9 mouse cellular contexts compared by ENCODE assay signal in the genomic region with DNA sequence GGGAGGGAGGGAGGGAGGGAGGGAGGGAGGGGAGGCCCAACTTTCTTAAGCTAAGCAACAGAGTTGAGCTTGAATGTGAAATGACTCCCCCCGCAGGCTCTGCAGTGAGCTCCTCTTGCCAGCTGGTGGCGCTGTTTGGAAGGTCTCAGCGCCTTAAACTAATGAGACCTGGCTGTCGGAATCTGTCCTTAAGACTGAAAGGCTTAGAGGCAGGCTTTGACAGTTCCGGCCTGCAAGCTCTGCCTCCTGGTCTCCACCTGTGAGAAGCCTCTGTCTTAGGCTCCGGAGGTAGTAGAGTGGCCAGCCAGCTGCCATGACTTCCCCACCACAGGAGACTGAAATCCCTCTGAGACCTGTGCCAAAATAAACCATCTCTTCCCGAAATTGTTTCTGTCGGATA. TPM values are rescaled to one million over a fixed set of nuclear protein-coding genes. Genes with fewer than 3 reads are reported as not detected.
DNase-seq lines count a peak whose midpoint lies in the region; ATAC-seq and TF ChIP-seq lines count a peak whose summit lies in the region.
"Had no signal": no experiment of that assay in that cellular context is flagged by ENCODE, and none has a peak within 500 bp of the region (broad histone marks: within the 10 kb centered on the region; RNA-seq: fewer than 3 reads in every experiment).

No protein-coding gene starts in this region.

- H3K36me3 ChIP-seq in heart, embryonic 12.5 days = no peaks in the 10 kb centered on the region
- no peaks in the 10 kb centered on the region for H3K36me3 ChIP-seq in testis, adult 2 months (ENCODE audit: control insufficient read depth, insufficient read depth, low read length)
- H3K36me3 ChIP-seq: midbrain, embryonic 12.5 days had no signal

- H3K27me3 ChIP-seq in heart, embryonic 12.5 days (replicated peaks) = no peaks in the 10 kb centered on the region
- no peaks in the 10 kb centered on the region for H3K27me3 ChIP-seq in testis, adult 2 months (ENCODE audit: control insufficient read depth, insufficient read depth, low read length)

- no peak overlapping the region for H3K9ac ChIP-seq in heart, embryonic 12.5 days
- H3K9ac ChIP-seq: midbrain, embryonic 12.5 days had no signal

- DNase-seq in heart, adult 11 months = peak; percentile 94
- peak; percentile 9 for DNase-seq in c-Kit-negative CD71-positive TER-119-positive erythroid progenitor cells, embryonic 14.5 days (ENCODE audit: low read depth, low spot score)
- DNase-seq in heart, postnatal 4 days = peak; percentile 84
- peak; percentile 85 to 86 for DNase-seq in layer of hippocampus, postnatal 10 days (ENCODE audit: low spot score in 2 of 2)
- peak; percentile 85 for DNase-seq in mesoderm, embryonic 11.5 days (ENCODE audit: low read depth, low spot score)

- WGBS in heart, embryonic 12.5 days = 17% methylated on average over 8 of the region's 8 CpGs

- TF ChIP-seq POLR2A in embryonic fibroblast, embryonic 13.5 days (IDR thresholded peaks at IDR 0.05; ENCODE audit: low read depth, low read length) = no peak
- TF ChIP-seq POLR2A in testis, adult 2 months (IDR thresholded peaks at IDR 0.05; ENCODE audit: control insufficient read depth, low read depth, low read length) = no peak

- no peak overlapping the region for H3K4me2 ChIP-seq in heart, embryonic 12.5 days
- H3K4me2 ChIP-seq: midbrain, embryonic 12.5 days had no signal

- H3K9me3 ChIP-seq in heart, embryonic 12.5 days (replicated peaks) = no peaks in the 10 kb centered on the region
- H3K9me3 ChIP-seq: midbrain, embryonic 12.5 days had no signal

- TF ChIP-seq CTCF in embryonic fibroblast, embryonic 13.5 days (IDR thresholded peaks at IDR 0.05; ENCODE audit: borderline replicate concordance, insufficient read depth, low read length) = peak; percentile 52
- peak; percentile 82 for TF ChIP-seq CTCF in testis, adult 2 months (IDR thresholded peaks at IDR 0.05; ENCODE audit: control insufficient read depth, insufficient read depth, insufficient replicate concordance, low read depth, low read length)

- no peak for ATAC-seq in heart, embryonic 12.5 days (ENCODE audit: insufficient number of reproducible peaks, low FRiP score)

- peaks cover 13% of the 10 kb centered on the region for H3K4me1 ChIP-seq in heart, embryonic 12.5 days (replicated peaks)
- no peaks in the 10 kb centered on the region for H3K4me1 ChIP-seq in embryonic fibroblast, embryonic 13.5 days (ENCODE audit: control insufficient read depth, insufficient read depth, low read length)
- no peaks in the 10 kb centered on the region for H3K4me1 ChIP-seq in testis, adult 2 months (ENCODE audit: control insufficient read depth, insufficient read depth, low read length)

- H3K27ac ChIP-seq in heart, embryonic 12.5 days (ENCODE audit: poor library complexity, severe bottlenecking) = no peak overlapping the region
- no peak overlapping the region for H3K27ac ChIP-seq in embryonic fibroblast, embryonic 13.5 days (ENCODE audit: insufficient read depth, low read length)
- no peak overlapping the region for H3K27ac ChIP-seq in testis, adult 2 months (ENCODE audit: control insufficient read depth, insufficient read depth, low read depth, low read length)
- H3K27ac ChIP-seq: midbrain, embryonic 12.5 days had no signal

- H3K4me3 ChIP-seq in heart, embryonic 12.5 days = no peak overlapping the region
- H3K4me3 ChIP-seq in embryonic fibroblast, embryonic 13.5 days (ENCODE audit: insufficient read depth, low read length) = no peak overlapping the region
- no peak overlapping the region for H3K4me3 ChIP-seq in testis, adult 2 months (ENCODE audit: control insufficient read depth, low read depth, low read length)
- H3K4me3 ChIP-seq: midbrain, embryonic 12.5 days had no signal

RNA-seq across cellular contexts. Expression of gene Cd2, which starts 16.4 kb away (rescaled TPM):
- polyA plus RNA-seq in heart, embryonic 12.5 days (2016; fragmentation: Nextera tagmentation; extraction: Ambion mirVana) = not detected in 2 replicates
- polyA plus RNA-seq in embryonic fibroblast, embryonic 13.5 days (2011; ENCODE audit: insufficient read length, low read depth, missing spikeins) = not detected in 2 replicates
- under 1 TPM; 0.24 to 0.38 TPM for total RNA-seq in heart, postnatal 4 days (2021)
- not detected for total RNA-seq in layer of hippocampus, postnatal 10 days (2021)
- 0.79 and 0.96 TPM in 2 replicates for polyA plus RNA-seq in testis, adult 2 months (2012; rRNA removed)
- polyA plus RNA-seq: midbrain, embryonic 12.5 days had no signal

Comparison
In these comparisons a context has a peak if more than half of its experiments do, and no peak if none do; other contexts are left out.
1. DNase-seq: peak in every context shown above with its lines; median percentile 94 in heart, adult 11 months; 86 in layer of hippocampus, postnatal 10 days; 85 in mesoderm, embryonic 11.5 days; 84 in heart, postnatal 4 days; 9 in c-Kit-negative CD71-positive TER-119-positive erythroid progenitor cells, embryonic 14.5 days.